Mouse (Mus musculus) heart, embryonic 15.5 days (tissue): ENCODE data around the gene Crx. TPM values are rescaled to one million over a fixed set of nuclear protein-coding genes. Genes with fewer than 3 reads are reported as not detected.

Experiments
- ATAC-seq: fragments of 200-750 bp; cut with Nextera tagmentation; replicated peaks from 2 replicates; pipeline ENCODE4 v1.8.0; 2017; ENCODE audit warnings: low read depth, moderate TSS enrichment; ENCODE audit not compliant: insufficient number of reproducible peaks, insufficient read depth, low FRiP score
- H3K27ac ChIP-seq: fragments of 300-500 bp; sonication (generic); 2 replicates; pipeline ENCODE4 v1.5.1; 2015; ENCODE audit warnings: mild to moderate bottlenecking, inconsistent platforms
- H3K27me3 ChIP-seq: fragments of 300-500 bp; sonication (generic); 2 replicates; pipeline ENCODE4 v1.6.1; 2015; ENCODE audit warnings: inconsistent platforms
- H3K36me3 ChIP-seq: fragments of 300-500 bp; sonication (generic); 2 replicates; pipeline ENCODE4 v1.6.1; 2015; ENCODE audit warnings: mild to moderate bottlenecking, inconsistent platforms
- H3K4me1 ChIP-seq: fragments of 300-500 bp; sonication (generic); replicated peaks from 2 replicates; pipeline ENCODE4 v1.6.1; 2015; ENCODE audit warnings: inconsistent platforms
- H3K4me2 ChIP-seq: fragments of 300-500 bp; sonication (generic); 2 replicates; pipeline ENCODE4 v1.6.1; 2015; ENCODE audit warnings: inconsistent platforms, mild to moderate bottlenecking, moderate library complexity
- H3K4me3 ChIP-seq: fragments of 300-500 bp; sonication (generic); 2 replicates; pipeline ENCODE4 v1.5.1; 2015; ENCODE audit warnings: mild to moderate bottlenecking, inconsistent platforms
- H3K9ac ChIP-seq: fragments of 300-500 bp; sonication (generic); 2 replicates; pipeline ENCODE4 v1.6.1; 2015; ENCODE audit warnings: mild to moderate bottlenecking, inconsistent platforms
- H3K9me3 ChIP-seq: fragments of 300-500 bp; sonication (generic); replicated peaks from 2 replicates; pipeline ENCODE4 v1.6.1; 2016; ENCODE audit warnings: inconsistent platforms
- WGBS: fragments of 180-500 bp; shearing (Covaris S2); methylation state at CpG from one replicate; pipeline ENCODE4 v1.1.7; 2015; ENCODE audit warnings: mixed read lengths; 5-methylcytosine and 5-hydroxymethylcytosine counted together
- polyA plus RNA-seq: library from polyadenylated mRNA; unstranded; fragments of >200 nt; fragmentation: Nextera tagmentation; extraction: Ambion mirVana; gene quantifications from 2 replicates; pipeline ENCODE4 v1.2.1, GENCODE M21; 2015

The Crx gene
- polyA plus RNA-seq, 1 experiment from 2014 or later = not detected

DNA sequence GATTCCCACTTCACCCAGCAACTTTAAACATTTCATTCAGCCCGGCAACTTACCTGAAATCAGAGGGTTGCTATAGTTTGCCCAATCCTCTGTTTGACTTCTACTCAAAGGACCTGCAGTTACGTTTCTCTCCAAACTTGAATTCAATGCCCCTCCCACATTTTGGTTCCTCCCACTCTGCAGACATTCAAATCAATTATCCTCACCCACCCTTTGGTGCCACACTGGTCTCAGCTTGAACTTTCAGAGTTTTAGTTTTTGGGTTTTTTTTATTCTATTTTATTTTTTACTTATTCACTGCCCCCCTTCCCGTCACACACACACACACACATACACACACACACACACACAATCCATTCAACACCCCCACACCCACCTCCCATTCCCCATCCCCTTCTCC lies 40.2 kb downstream of the Crx start, which contains the start of gene Obox6:
Gene Obox6, minus strand, starts transcription at position 101 of the 400 bp plus-strand sequence.
- ATAC-seq = no peak
- no peaks in the 10 kb centered on the region for H3K27me3 ChIP-seq
- H3K4me1 ChIP-seq = no peaks in the 10 kb centered on the region
- H3K9me3 ChIP-seq = peaks cover 11% of the 10 kb centered on the region; the same call in 1 of the 2 replicates
- no peaks in the 10 kb centered on the region for H3K36me3 ChIP-seq
- H3K9ac ChIP-seq = no peak within 1 kb of the TSS
- H3K27ac ChIP-seq = no peak within 1 kb of the TSS
- no peak within 1 kb of the TSS for H3K4me3 ChIP-seq
- no peak within 1 kb of the TSS for H3K4me2 ChIP-seq
- WGBS = 73% methylated on average over 3 of the region's 3 CpGs

Other genes starting within 250 kb of the Crx start
- gene Obox3, start 240.1 kb downstream of the Crx start, polyA plus RNA-seq = not detected in 2 replicates
- not detected in 2 replicates for gene Obox5, start 129.8 kb downstream of the Crx start, polyA plus RNA-seq
- not detected in 2 replicates for gene Obox6, start 40.3 kb downstream of the Crx start, polyA plus RNA-seq
- gene Crxos, start 2.6 kb upstream of the Crx start, polyA plus RNA-seq = not detected in 2 replicates
- gene Selenow, start 42.4 kb upstream of the Crx start, polyA plus RNA-seq = 644 and 688 TPM in 2 replicates
- gene Nop53, start 66.1 kb upstream of the Crx start, polyA plus RNA-seq = 118 and 124 TPM in 2 replicates
- gene Ehd2, start 87.6 kb upstream of the Crx start, polyA plus RNA-seq = 62.8 TPM in 2 replicates
- gene Bicra, start 168.0 kb upstream of the Crx start, polyA plus RNA-seq = 3.5 and 5.7 TPM in 2 replicates
- not detected in 2 replicates for gene Zfp541, start 181.8 kb upstream of the Crx start, polyA plus RNA-seq
- 130 and 161 TPM in 2 replicates for gene Napa, start 218.5 kb upstream of the Crx start, polyA plus RNA-seq
- 29.9 and 35.0 TPM in 2 replicates for gene Kptn, start 239.9 kb upstream of the Crx start, polyA plus RNA-seq
- 0.13 TPM in 2 replicates for gene Slc8a2, start 249.9 kb upstream of the Crx start, polyA plus RNA-seq